Mouse (Mus musculus): ENCODE measurements around the gene Hist2h2aa1. TPM values are rescaled to one million over a fixed set of nuclear protein-coding genes. Genes with fewer than 3 reads are reported as not detected.

Gene Hist2h2aa1
- total and polyA plus RNA-seq, 3 experiments = 0.64 to 1,515 (median 113) TPM

GRCm38 (mm10) chr3:96277800-96278624 lies 32.7 kb downstream of the Hist2h2aa1 start (continued):
- 0 out of 2 replicates have a peak, but pooled peaks have one; percentile 32 for TF ChIP-seq KAT2A (IDR thresholded peaks at IDR 0.05; ENCODE audit: insufficient replicate concordance, low read length)

- Histone ChIP-seq H3K27ac (ENCODE audit: insufficient read depth, low read depth) (no peak overlapping the region), H3K9ac (ENCODE audit: insufficient read depth, low read depth) (no peak overlapping the region), H3K9me3 (replicated peaks; ENCODE audit: low read length) (peaks cover 3% of the 10 kb centered on the region), H3K27me3 (replicated peaks) (peaks cover 21% of the 10 kb centered on the region), H3K79me2 (replicated peaks; ENCODE audit: control insufficient read depth, extremely low read depth, insufficient read depth, poor library complexity, severe bottlenecking) (no peaks in the 10 kb centered on the region), H3K36me3 (replicated peaks in 1 of 2; ENCODE audit: control insufficient read depth in 1 of 2, insufficient read depth in 1 of 2, low read length in 1 of 2) (no peaks in the 10 kb centered on the region), H3K4me2 (ENCODE audit: insufficient read depth, low read depth, poor library complexity, severe bottlenecking) (no peak overlapping the region), H3K4me1 (ENCODE audit: control insufficient read depth in 1 of 2, insufficient read depth in 2 of 2) (peaks cover 0 to 18% of the 10 kb centered on the region in 2 experiments; a peak in 2 of 4 replicates), H3K4me3 (replicated peaks in 1 of 3; ENCODE audit: low read depth in 2 of 3, low read length in 2 of 3, poor library complexity in 1 of 3) (no peak overlapping the region)
- TF ChIP-seq RAD21 (IDR thresholded peaks at IDR 0.05; ENCODE audit: low read depth, low read length) (peak; percentile 42), E2F4 (IDR thresholded peaks at IDR 0.05; ENCODE audit: insufficient replicate concordance, low read depth, low read length) (no peak), RCOR1 (conservative IDR thresholded peaks at IDR 0.05; ENCODE audit: low read depth, low read length) (no peak), CTCF (conservative IDR thresholded peaks at IDR 0.05 in 1 of 2, IDR thresholded peaks at IDR 0.05 in 1 of 2; ENCODE audit: low read depth in 2 of 2, low read length in 2 of 2) (peak in 1 of 2 experiments; percentile 47; a peak in 2 of 4 replicates), ELF1 (IDR thresholded peaks at IDR 0.05; ENCODE audit: low read depth, low read length) (no peak), CHD1 (IDR thresholded peaks at IDR 0.05; ENCODE audit: low read depth, low read length) (no peak), EP300 (IDR thresholded peaks at IDR 0.05; ENCODE audit: low read length) (no peak)
- DNase-seq (ENCODE audit: extremely low read depth) = no peak
- in situ Hi-C loops (cut with MboI; ENCODE audit: low pct_ligation_motif_present, low pct_unique_long_range_greater_than_20kb, low sequenced_read_pairs) (loop anchor here (5.0 to 25.0 kb wide), 3 partner anchors 54 to 257 kb away; partner anchors contain the start of gene Hfe2), dilution Hi-C loops (cut with MboI; ENCODE audit: extremely low pct_ligation_motif_present, extremely low pct_unique_long_range_greater_than_20kb, low sequenced_read_pairs) (no loop called here)
Measured at GRCm38 (mm10) chr3:96280660-96281059, 35.4 kb downstream of the Hist2h2aa1 start.

DNA sequence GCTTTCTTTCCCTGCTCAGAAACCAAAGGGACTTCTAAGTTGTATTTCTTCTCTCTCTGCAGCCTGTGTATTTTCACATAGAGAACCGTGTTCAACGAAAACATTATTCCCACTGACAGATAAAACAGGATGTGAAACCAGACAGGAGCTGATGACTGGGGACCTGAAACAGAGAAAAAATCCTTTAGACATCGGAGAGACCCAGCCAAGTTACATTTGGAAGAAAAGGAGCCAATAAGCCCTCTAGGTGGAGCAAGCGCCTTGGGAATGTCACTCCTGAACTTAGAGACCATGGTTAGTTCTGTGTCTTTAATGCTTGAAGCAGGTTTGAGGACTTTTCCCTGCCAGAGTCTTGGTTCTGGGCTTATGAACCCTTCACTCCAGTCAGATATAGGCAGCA lies 39.2 kb downstream of the Hist2h2aa1 start:
- peak overlapping the region; percentile 30; the same call in 1 of the 2 replicates for H3K4me2 ChIP-seq (ENCODE audit: insufficient read depth, low read depth, poor library complexity, severe bottlenecking)
- no peaks in the 10 kb centered on the region for H3K79me2 ChIP-seq (replicated peaks; ENCODE audit: control insufficient read depth, extremely low read depth, insufficient read depth, poor library complexity, severe bottlenecking)
- no peaks in the 10 kb centered on the region for H3K36me3 ChIP-seq (replicated peaks in 1 of 2; ENCODE audit: control insufficient read depth in 1 of 2, insufficient read depth in 1 of 2, low read length in 1 of 2)
- in situ Hi-C loops (cut with MboI; ENCODE audit: low pct_ligation_motif_present, low pct_unique_long_range_greater_than_20kb, low sequenced_read_pairs) (loop anchor here (5.0 to 25.0 kb wide), 3 partner anchors 50 to 253 kb away; partner anchors contain the start of gene Hfe2), dilution Hi-C loops (cut with MboI; ENCODE audit: extremely low pct_ligation_motif_present, extremely low pct_unique_long_range_greater_than_20kb, low sequenced_read_pairs) (no loop called here)
- H3K9me3 ChIP-seq (replicated peaks; ENCODE audit: low read length) = peaks cover 7% of the 10 kb centered on the region
- peak; percentile 45 for DNase-seq (ENCODE audit: extremely low read depth)
- no peak for TF ChIP-seq RCOR1 (conservative IDR thresholded peaks at IDR 0.05; ENCODE audit: low read depth, low read length)
- peak; percentile 77 for TF ChIP-seq RAD21 (IDR thresholded peaks at IDR 0.05; ENCODE audit: low read depth, low read length)
- no peak for TF ChIP-seq PAX5 (IDR thresholded peaks at IDR 0.05; ENCODE audit: low read length)
- no peak for TF ChIP-seq TCF12 (IDR thresholded peaks at IDR 0.05; ENCODE audit: low read depth, low read length)
- TF ChIP-seq ZMIZ1 (IDR thresholded peaks at IDR 0.05; ENCODE audit: low read depth, low read length) = no peak
- TF ChIP-seq MAX (IDR thresholded peaks at IDR 0.05; ENCODE audit: low read length) = no peak
- peak; percentile 42 for TF ChIP-seq SMC3 (IDR thresholded peaks at IDR 0.05; ENCODE audit: low read depth, low read length)
- TF ChIP-seq ZNF384 (IDR thresholded peaks at IDR 0.05; ENCODE audit: low read depth, low read length) = 0 out of 2 replicates have a peak, but pooled peaks have one; percentile 12
- TF ChIP-seq SIN3A (IDR thresholded peaks at IDR 0.05; ENCODE audit: low read length) = 0 out of 2 replicates have a peak, but pooled peaks have one; percentile 46
- TF ChIP-seq CTCF (conservative IDR thresholded peaks at IDR 0.05 in 1 of 2, IDR thresholded peaks at IDR 0.05 in 1 of 2; ENCODE audit: low read depth in 2 of 2, low read length in 2 of 2) = peak in 1 of 2 experiments; percentile 72; a peak in 2 of 4 replicates
- TF ChIP-seq EP300 (IDR thresholded peaks at IDR 0.05; ENCODE audit: low read length) = peak; percentile 67
- no peak for TF ChIP-seq POLR2A (IDR thresholded peaks at IDR 0.05; ENCODE audit: low read depth, low read length)
- TF ChIP-seq USF1 (IDR thresholded peaks at IDR 0.05; ENCODE audit: low read depth, low read length) = no peak
- no peak for TF ChIP-seq POLR2AphosphoS2 (IDR thresholded peaks at IDR 0.05; ENCODE audit: low read depth, low read length)
- TF ChIP-seq IRF4 (IDR thresholded peaks at IDR 0.05; ENCODE audit: low read depth, low read length) = peak; percentile 78
- peaks cover 0 to 6% of the 10 kb centered on the region in 2 experiments; a peak in 2 of 4 replicates for H3K4me1 ChIP-seq (ENCODE audit: control insufficient read depth in 1 of 2, insufficient read depth in 2 of 2)
- no peak overlapping the region for H3K27ac ChIP-seq (ENCODE audit: insufficient read depth, low read depth)
- no peak overlapping the region for H3K9ac ChIP-seq (ENCODE audit: insufficient read depth, low read depth)
- no peak overlapping the region for H3K4me3 ChIP-seq (replicated peaks in 1 of 3; ENCODE audit: low read depth in 2 of 3, low read length in 2 of 3, poor library complexity in 1 of 3)
- H3K27me3 ChIP-seq (replicated peaks) = peaks cover 25% of the 10 kb centered on the region

All from CH12.LX (cell line).